Mouse (Mus musculus) stomach, embryonic 15.5 days (tissue): ENCODE data around the gene Slc25a45. TPM values are rescaled to one million over a fixed set of nuclear protein-coding genes. Genes with fewer than 3 reads are reported as not detected.
A peak's percentile ranks its signal among the peaks of the same experiment; 100 is the strongest.

Experiments
- ATAC-seq: fragments of 200-750 bp; cut with Nextera tagmentation; 2 replicates; pipeline ENCODE4 v1.8.0; 2017; ENCODE audit warnings: low read depth, moderate number of reproducible peaks, moderate TSS enrichment; ENCODE audit not compliant: insufficient read depth, low FRiP score
- H3K27ac ChIP-seq: fragments of 300-500 bp; sonication (generic); 2 replicates; pipeline ENCODE4 v1.5.1; 2015; ENCODE audit warnings: mild to moderate bottlenecking, inconsistent platforms
- H3K27me3 ChIP-seq: fragments of 300-500 bp; sonication (generic); replicated peaks from 2 replicates; pipeline ENCODE4 v1.6.1; 2015; ENCODE audit warnings: inconsistent platforms
- H3K36me3 ChIP-seq: fragments of 300-500 bp; sonication (generic); 2 replicates; pipeline ENCODE4 v1.6.1; 2015; ENCODE audit warnings: inconsistent platforms
- H3K4me1 ChIP-seq: fragments of 300-500 bp; sonication (generic); 2 replicates; pipeline ENCODE4 v1.6.1; 2015; ENCODE audit warnings: inconsistent platforms
- H3K4me2 ChIP-seq: fragments of 300-500 bp; sonication (generic); 2 replicates; pipeline ENCODE4 v1.6.1; 2015; ENCODE audit warnings: mild to moderate bottlenecking, inconsistent platforms
- H3K4me3 ChIP-seq: fragments of 300-500 bp; sonication (generic); replicated peaks from 2 replicates; pipeline ENCODE4 v1.5.1; 2015; ENCODE audit warnings: inconsistent platforms
- H3K9ac ChIP-seq: fragments of 300-500 bp; sonication (generic); 2 replicates; pipeline ENCODE4 v1.6.1; 2015; ENCODE audit warnings: inconsistent platforms
- H3K9me3 ChIP-seq: fragments of 300-500 bp; sonication (generic); 2 replicates; pipeline ENCODE4 v1.6.1; 2016; ENCODE audit warnings: inconsistent platforms
- WGBS: fragments of 180-500 bp; shearing (Covaris S2); methylation state at CpG from one replicate; pipeline ENCODE4 v1.1.7; 2015; 5-methylcytosine and 5-hydroxymethylcytosine counted together
- polyA plus RNA-seq: library from polyadenylated mRNA; unstranded; fragments of >200 nt; fragmentation: Nextera tagmentation; extraction: Ambion mirVana; gene quantifications from 2 replicates; pipeline ENCODE4 v1.2.1, GENCODE M21; 2015

The Slc25a45 gene
- polyA plus RNA-seq, 1 experiment from 2014 or later = 5.5 TPM

DNA sequence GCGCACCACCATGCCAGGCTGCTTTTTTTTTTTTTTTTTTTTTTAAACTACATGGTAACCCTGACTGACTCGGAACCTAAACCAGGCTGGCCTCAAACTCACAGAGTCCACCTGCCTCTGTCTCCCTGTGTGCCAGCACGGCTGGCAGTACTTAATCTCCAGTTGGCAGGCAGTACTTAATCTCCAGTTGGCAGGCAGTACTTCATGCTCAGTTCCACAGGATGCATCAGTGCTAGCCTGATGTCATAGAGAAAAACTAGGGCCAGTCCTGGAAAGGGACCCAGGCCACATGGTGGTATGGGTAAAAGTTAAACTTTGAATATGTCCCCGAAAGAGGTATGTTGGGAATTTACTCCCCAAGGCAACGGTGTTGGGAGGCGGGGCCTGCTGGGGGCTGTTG lies 50.5 kb downstream of the Slc25a45 start:
- Histone ChIP-seq H3K9ac (no peak overlapping the region), H3K27me3 (no peaks in the 10 kb centered on the region), H3K27ac (no peak overlapping the region), H3K4me1 (peaks cover 28% of the 10 kb centered on the region), H3K4me3 (no peak overlapping the region), H3K36me3 (no peaks in the 10 kb centered on the region), H3K9me3 (no peaks in the 10 kb centered on the region), H3K4me2 (no peak overlapping the region)
- WGBS = 65% methylated on average over 6 of the region's 6 CpGs
- ATAC-seq = no peak

DNA sequence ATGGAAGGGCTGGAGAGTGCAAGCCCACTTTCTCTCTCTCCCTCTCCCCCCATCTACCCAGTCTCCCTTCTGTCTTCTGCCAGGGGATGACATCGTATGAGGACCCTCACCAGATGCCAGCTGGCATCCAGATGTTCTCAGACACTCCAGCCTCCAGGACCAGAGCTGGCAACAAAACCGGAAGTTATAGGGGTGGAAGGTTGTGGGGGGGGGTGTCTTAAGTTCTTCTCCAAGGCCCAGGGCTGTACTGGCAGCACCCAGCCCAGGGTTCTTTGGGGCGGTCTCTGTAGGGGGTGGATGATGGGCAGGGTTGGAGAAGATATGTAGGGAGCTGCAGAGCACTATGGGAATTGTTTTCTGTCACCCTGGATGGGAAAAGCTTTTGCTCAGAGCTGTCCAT lies 50.9 kb downstream of the Slc25a45 start:
- Histone ChIP-seq H3K9me3 (no peaks in the 10 kb centered on the region), H3K36me3 (no peaks in the 10 kb centered on the region), H3K27me3 (no peaks in the 10 kb centered on the region), H3K4me2 (no peak overlapping the region), H3K4me1 (peaks cover 27% of the 10 kb centered on the region), H3K4me3 (no peak overlapping the region), H3K9ac (no peak overlapping the region), H3K27ac (no peak overlapping the region)
- WGBS = 50% methylated on average over 3 of the region's 3 CpGs
- ATAC-seq = no peak

DNA sequence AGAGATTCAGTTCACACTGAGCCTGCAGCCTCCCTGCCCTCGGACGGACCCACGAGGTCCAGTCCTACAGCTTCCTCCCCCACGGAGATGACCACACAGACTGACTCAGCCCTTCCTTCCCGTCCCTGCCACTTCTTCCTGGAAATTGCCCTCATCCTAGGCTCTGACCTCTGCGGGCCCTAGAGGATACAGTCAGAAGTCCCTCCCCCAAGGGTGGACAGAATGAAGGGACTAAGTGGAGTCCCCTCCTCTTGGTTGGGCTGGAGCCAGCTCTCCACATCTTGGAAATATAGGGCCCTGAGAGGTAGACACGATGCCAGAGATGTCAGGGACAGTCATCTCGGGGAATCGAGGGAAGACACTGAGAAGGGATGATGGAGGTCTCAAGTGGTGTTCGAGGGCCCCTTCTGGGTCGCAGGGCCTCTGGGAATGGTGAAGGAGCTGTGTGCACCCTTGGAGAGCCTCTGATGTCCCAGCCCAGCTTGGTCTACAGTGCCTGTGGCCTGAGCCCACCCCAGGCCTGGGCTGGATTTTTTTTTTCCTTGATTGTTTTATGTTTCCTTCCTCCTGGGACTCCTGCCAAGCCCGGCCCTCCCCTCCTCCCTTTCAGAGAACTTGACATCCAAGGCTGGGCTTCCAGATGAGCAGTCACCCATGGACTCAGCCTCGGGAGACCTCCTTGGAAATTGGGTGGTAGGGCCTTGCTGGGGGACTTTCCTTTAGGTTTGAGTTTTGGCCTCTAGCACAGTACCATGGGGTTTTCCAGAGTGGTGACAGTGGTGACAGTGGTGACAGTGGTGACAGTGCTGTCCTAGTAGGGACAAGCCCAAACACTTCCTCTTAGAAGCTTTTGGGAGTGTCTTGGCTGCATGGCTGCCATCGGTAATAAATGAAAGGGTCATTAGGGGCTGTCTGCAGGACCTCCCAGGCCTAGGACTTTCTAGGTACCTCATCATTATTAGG lies 52.3 kb downstream of the Slc25a45 start:
- Histone ChIP-seq H3K4me3 (no peak overlapping the region), H3K9me3 (no peaks in the 10 kb centered on the region), H3K4me1 (peaks cover 26% of the 10 kb centered on the region), H3K36me3 (no peaks in the 10 kb centered on the region), H3K27me3 (no peaks in the 10 kb centered on the region), H3K27ac (peak overlapping the region; percentile 42), H3K4me2 (no peak overlapping the region), H3K9ac (no peak overlapping the region)
- no peak for ATAC-seq
- 49% methylated on average over 14 of the region's 14 CpGs for WGBS

DNA sequence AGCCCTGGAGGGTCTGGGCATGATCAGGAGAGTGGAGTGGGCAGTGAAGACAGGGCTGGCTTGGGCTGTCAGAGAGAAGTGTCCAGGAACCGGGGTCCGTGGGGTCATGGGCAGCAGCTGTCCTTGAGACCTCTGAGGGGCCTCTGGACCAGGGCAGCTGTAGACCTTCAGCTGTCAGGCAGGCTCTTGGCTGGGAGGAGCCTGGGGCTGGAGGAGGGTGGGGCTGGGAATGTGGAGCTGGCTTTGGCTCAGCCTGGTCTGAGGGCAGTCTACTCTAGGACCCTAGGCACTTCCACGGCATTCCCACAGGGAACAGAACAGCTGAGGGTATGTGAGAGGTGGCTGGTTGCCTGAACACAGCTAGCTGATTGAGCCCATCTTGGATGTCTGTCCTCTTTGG lies 57.7 kb downstream of the Slc25a45 start:
- ATAC-seq = peak; percentile 79
- Histone ChIP-seq H3K9ac (no peak overlapping the region), H3K4me2 (peak overlapping the region; percentile 22), H3K4me3 (no peak overlapping the region), H3K27ac (peak overlapping the region; percentile 78), H3K9me3 (no peaks in the 10 kb centered on the region), H3K36me3 (0 out of 2 replicates have a peak, but pooled peaks cover 8% of the 10 kb centered on the region), H3K27me3 (no peaks in the 10 kb centered on the region), H3K4me1 (peaks cover 44% of the 10 kb centered on the region)
- WGBS = 20% methylated on average over 3 of the region's 3 CpGs

Other genes with a start within 250 kb of the Slc25a45 start
- 43.5 and 46.0 TPM in 2 replicates for gene Rela, start 240.3 kb upstream of the Slc25a45 start, polyA plus RNA-seq
- gene Sipa1, start 214.1 kb upstream of the Slc25a45 start, polyA plus RNA-seq = 28.7 and 28.8 TPM in 2 replicates
- gene Map3k11, start 189.1 kb upstream of the Slc25a45 start, polyA plus RNA-seq = 27.7 and 32.3 TPM in 2 replicates
- gene Pcnx3, start 188.9 kb upstream of the Slc25a45 start, polyA plus RNA-seq = 17.7 and 19.3 TPM in 2 replicates
- gene Kcnk7, start 173.4 kb upstream of the Slc25a45 start, polyA plus RNA-seq = 0.52 and 1.3 TPM in 2 replicates
- 45.0 and 50.0 TPM in 2 replicates for gene Ehbp1l1, start 151.5 kb upstream of the Slc25a45 start, polyA plus RNA-seq
- gene Fam89b, start 148.2 kb upstream of the Slc25a45 start, polyA plus RNA-seq = 76.4 and 81.5 TPM in 2 replicates
- 27.1 and 30.6 TPM in 2 replicates for gene Ltbp3, start 136.9 kb upstream of the Slc25a45 start, polyA plus RNA-seq
- gene Scyl1, start 106.4 kb upstream of the Slc25a45 start, polyA plus RNA-seq = 63.6 and 68.9 TPM in 2 replicates
- gene Frmd8, start 2.5 kb upstream of the Slc25a45 start, polyA plus RNA-seq = 25.3 and 27.7 TPM in 2 replicates
- gene Tigd3, start 16.3 kb downstream of the Slc25a45 start, polyA plus RNA-seq = 2.3 and 2.4 TPM in 2 replicates
- gene Dpf2, start 35.2 kb downstream of the Slc25a45 start, polyA plus RNA-seq = 98.7 and 118 TPM in 2 replicates
- gene Cdc42ep2, start 47.0 kb downstream of the Slc25a45 start, polyA plus RNA-seq = 9.6 and 11.0 TPM in 2 replicates
- gene Pola2, start 86.4 kb downstream of the Slc25a45 start, polyA plus RNA-seq = 60.9 and 64.2 TPM in 2 replicates
- gene Slc22a20, start 108.3 kb downstream of the Slc25a45 start, polyA plus RNA-seq = not detected in 2 replicates
- gene Capn1, start 138.1 kb downstream of the Slc25a45 start, polyA plus RNA-seq = 15.2 and 16.4 TPM in 2 replicates
- 26.7 and 31.7 TPM in 2 replicates for gene Syvn1, start 168.8 kb downstream of the Slc25a45 start, polyA plus RNA-seq
- gene Mrpl49, start 180.0 kb downstream of the Slc25a45 start, polyA plus RNA-seq = 68.0 and 70.4 TPM in 2 replicates
- gene Fau, start 180.0 kb downstream of the Slc25a45 start, polyA plus RNA-seq = 625 and 772 TPM in 2 replicates
- gene Znhit2, start 183.4 kb downstream of the Slc25a45 start, polyA plus RNA-seq = 34.6 and 36.6 TPM in 2 replicates
- gene Tm7sf2, start 190.6 kb downstream of the Slc25a45 start, polyA plus RNA-seq = 27.7 and 30.0 TPM in 2 replicates
- gene Vps51, start 199.4 kb downstream of the Slc25a45 start, polyA plus RNA-seq = 69.1 and 70.0 TPM in 2 replicates
- gene Tmem262, start 202.2 kb downstream of the Slc25a45 start, polyA plus RNA-seq = not detected in 2 replicates
- gene Gm28374, start 204.4 kb downstream of the Slc25a45 start, polyA plus RNA-seq = 2.0 and 2.3 TPM in 2 replicates
- 61.5 and 69.8 TPM in 2 replicates for gene Zfpl1, start 207.1 kb downstream of the Slc25a45 start, polyA plus RNA-seq
- gene Cdca5, start 207.2 kb downstream of the Slc25a45 start, polyA plus RNA-seq = 29.9 and 32.7 TPM in 2 replicates
- gene AC131692.1, start 216.6 kb downstream of the Slc25a45 start, polyA plus RNA-seq = 0.28 TPM in 1 of 2 replicates, not detected in the other
- 3.0 and 5.9 TPM in 2 replicates for gene Naaladl1, start 228.0 kb downstream of the Slc25a45 start, polyA plus RNA-seq
- 40.7 and 46.1 TPM in 2 replicates for gene Sac3d1, start 240.8 kb downstream of the Slc25a45 start, polyA plus RNA-seq